22 mouse cellular contexts compared by ENCODE assay signal in the genomic region with DNA sequence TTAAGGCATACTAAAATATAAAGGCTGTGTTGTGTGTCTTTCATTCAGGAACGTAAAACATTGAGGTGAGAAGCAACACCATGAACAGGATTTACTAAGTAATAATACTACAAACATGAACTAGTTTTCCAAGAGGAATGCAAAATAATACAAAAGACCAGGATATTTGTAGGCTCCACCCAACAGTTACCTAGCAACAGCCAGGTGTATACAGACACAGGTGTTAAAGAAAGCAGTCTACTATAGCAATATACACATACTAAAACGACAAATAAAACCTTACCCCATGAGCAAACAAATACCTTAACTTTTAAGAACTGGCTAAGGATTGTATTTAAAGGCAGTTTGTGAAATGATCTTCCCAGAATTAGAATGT. TPM values are rescaled to one million over a fixed set of nuclear protein-coding genes. Genes with fewer than 3 reads are reported as not detected.
DNase-seq lines count a peak whose midpoint lies in the region; ATAC-seq and TF ChIP-seq lines count a peak whose summit lies in the region.
"Had no signal": no experiment of that assay in that cellular context is flagged by ENCODE, and none has a peak within 500 bp of the region (broad histone marks: within the 10 kb centered on the region; RNA-seq: fewer than 3 reads in every experiment).

No protein-coding gene starts in this region.

- H3K4me3 ChIP-seq in heart, embryonic 16.5 days (ENCODE audit: low read length): no peak overlapping the region
- H3K4me3 ChIP-seq in E14TG2a.4 (replicated peaks; ENCODE audit: low read length) (0 out of 2 replicates have a peak overlapping the region, but pooled peaks have one; percentile 1), G1E (ENCODE audit: low read depth, low read length) (peak overlapping the region; percentile 29; the same call in 1 of the 2 replicates)
- H3K4me3 ChIP-seq in liver, embryonic 15.5 days (replicated peaks): no peak overlapping the region
- H3K4me3 ChIP-seq: forebrain, embryonic 15.5 days; hindbrain, embryonic 13.5 days had no signal

- DNase-seq in heart, postnatal 4 days: no peak
- DNase-seq in G1E (ENCODE audit: low spot score): no peak
- no peak for DNase-seq in testis, postnatal 14 days (ENCODE audit: low spot score)
- no peak for DNase-seq in spleen, adult 18-20 months
- DNase-seq in ovary, adult 18-20 months (ENCODE audit: low spot score): no peak
- DNase-seq: cerebellum, adult 18-20 months; cerebellum, postnatal 25 days; gastrocnemius, postnatal 25 days; heart, postnatal 10 days; layer of hippocampus, postnatal 36 days; thymus, adult 18-20 months; thymus, postnatal 4 days had no signal

- H3K9me3 ChIP-seq in heart, embryonic 16.5 days (replicated peaks; ENCODE audit: control insufficient read depth, low read length): no peaks in the 10 kb centered on the region
- no peaks in the 10 kb centered on the region for H3K9me3 ChIP-seq in E14TG2a.4 (ENCODE audit: low read length)
- no peaks in the 10 kb centered on the region for H3K9me3 ChIP-seq in G1E (replicated peaks)
- H3K9me3 ChIP-seq in liver, embryonic 15.5 days (replicated peaks): no peaks in the 10 kb centered on the region
- H3K9me3 ChIP-seq: forebrain, embryonic 15.5 days; hindbrain, embryonic 13.5 days had no signal

- no peak for ATAC-seq in heart, embryonic 16.5 days (replicated peaks; ENCODE audit: extremely low read depth, insufficient read depth, low FRiP score)
- ATAC-seq in G1E (ENCODE audit: extremely low read depth, insufficient number of reproducible peaks, low FRiP score, poor library complexity, severe bottlenecking): no peak
- ATAC-seq in liver, embryonic 15.5 days (ENCODE audit: insufficient read depth): no peak
- ATAC-seq: forebrain, embryonic 15.5 days; midbrain, embryonic 16.5 days had no signal

- no peak overlapping the region for H3K9ac ChIP-seq in heart, embryonic 16.5 days (ENCODE audit: low read length)
- H3K9ac ChIP-seq in liver, embryonic 15.5 days: no peak overlapping the region
- H3K9ac ChIP-seq: forebrain, embryonic 15.5 days; hindbrain, embryonic 13.5 days had no signal

- H3K4me1 ChIP-seq in heart, embryonic 16.5 days (ENCODE audit: control insufficient read depth, insufficient read depth, low read length): peaks cover 66% of the 10 kb centered on the region
- peaks cover 81% of the 10 kb centered on the region for H3K4me1 ChIP-seq in E14TG2a.4 (replicated peaks; ENCODE audit: low read depth, low read length)
- H3K4me1 ChIP-seq in G1E (ENCODE audit: insufficient read depth, low read depth, low read length): peaks cover 71% of the 10 kb centered on the region
- peaks cover 76% of the 10 kb centered on the region for H3K4me1 ChIP-seq in liver, embryonic 15.5 days (replicated peaks)

- 79% methylated on average over 2 of the region's 2 CpGs for WGBS in heart, embryonic 16.5 days
- 67% methylated on average over 2 of the region's 2 CpGs for WGBS in liver, embryonic 15.5 days (ENCODE audit: insufficient replicate concordance)

- H3K27me3 ChIP-seq in heart, embryonic 16.5 days (ENCODE audit: control insufficient read depth, insufficient read depth, low read length): no peaks in the 10 kb centered on the region
- H3K27me3 ChIP-seq in E14TG2a.4 (ENCODE audit: insufficient read depth, low read length) (no peaks in the 10 kb centered on the region), G1E (ENCODE audit: insufficient read depth, low read length) (no peaks in the 10 kb centered on the region)
- no peaks in the 10 kb centered on the region for H3K27me3 ChIP-seq in liver, embryonic 15.5 days
- H3K27me3 ChIP-seq: forebrain, embryonic 15.5 days; hindbrain, embryonic 13.5 days had no signal

- no peak for TF ChIP-seq CTCF in E14TG2a.4 (conservative IDR thresholded peaks at IDR 0.05; ENCODE audit: low read length)
- TF ChIP-seq CTCF in G1E (IDR thresholded peaks at IDR 0.05; ENCODE audit: low read depth, low read length): no peak

- H3K36me3 ChIP-seq in heart, embryonic 16.5 days (ENCODE audit: control insufficient read depth, insufficient read depth): no peaks in the 10 kb centered on the region
- H3K36me3 ChIP-seq in E14TG2a.4 (ENCODE audit: insufficient read depth, low read length): peaks cover 15% of the 10 kb centered on the region
- H3K36me3 ChIP-seq in G1E (replicated peaks): peaks cover 25% of the 10 kb centered on the region
- H3K36me3 ChIP-seq in liver, embryonic 15.5 days (replicated peaks): peaks cover 11% of the 10 kb centered on the region; the same call in 1 of the 2 replicates
- H3K36me3 ChIP-seq: forebrain, embryonic 15.5 days; hindbrain, embryonic 13.5 days had no signal

- H3K4me2 ChIP-seq in heart, embryonic 16.5 days (ENCODE audit: low read depth, low read length): peak overlapping the region; percentile 16; the same call in 1 of the 2 replicates
- peak overlapping the region; percentile 43 for H3K4me2 ChIP-seq in liver, embryonic 15.5 days
- H3K4me2 ChIP-seq: forebrain, embryonic 15.5 days; hindbrain, embryonic 13.5 days had no signal

- no peak overlapping the region for H3K27ac ChIP-seq in heart, embryonic 16.5 days (ENCODE audit: low read length)
- H3K27ac ChIP-seq in liver, embryonic 15.5 days (replicated peaks): peak overlapping the region; percentile 70; the same call in 1 of the 2 replicates
- H3K27ac ChIP-seq: forebrain, embryonic 15.5 days; hindbrain, embryonic 13.5 days had no signal

RNA-seq across cellular contexts. Expression of a gene that starts 5.1 kb away (rescaled TPM):
- 153 and 163 TPM in 2 replicates for polyA plus RNA-seq in heart, embryonic 16.5 days (2015; fragmentation: Nextera tagmentation; extraction: Ambion mirVana)
- total RNA-seq in heart, postnatal 4 days (2021): 100 to 1,000 TPM; 109 to 111 TPM
- 174 and 180 TPM in 2 replicates for total RNA-seq in G1E (2014; fragmentation: Nextera tagmentation)
- total RNA-seq in G1E (2017): 120 and 130 TPM in 2 replicates
- 148 and 209 TPM in 2 replicates for polyA plus RNA-seq in G1E (2012)
- 57.9 and 63.9 TPM in 2 replicates for polyA plus RNA-seq in liver, embryonic 15.5 days (2015; fragmentation: Nextera tagmentation; extraction: Ambion mirVana)

RNA-seq across cellular contexts. Expression of a gene that starts 33.7 kb away (rescaled TPM):
- polyA plus RNA-seq in heart, embryonic 16.5 days (2015; fragmentation: Nextera tagmentation; extraction: Ambion mirVana): not detected in 2 replicates
- under 1 TPM; 0.14 to 0.47 TPM for total RNA-seq in heart, postnatal 4 days (2021)
- total RNA-seq in G1E (2014; fragmentation: Nextera tagmentation) (not detected in 2 replicates), G1E (2017) (0.06 and 0.22 TPM in 2 replicates)
- not detected in 2 replicates for polyA plus RNA-seq in G1E (2012)
- not detected in 2 replicates for polyA plus RNA-seq in liver, embryonic 15.5 days (2015; fragmentation: Nextera tagmentation; extraction: Ambion mirVana)
- total RNA-seq: gastrocnemius, postnatal 25 days; layer of hippocampus, adult 18-20 months; layer of hippocampus, postnatal 36 days; left cerebral cortex, postnatal 25 days had no signal
- polyA plus RNA-seq: embryonic facial prominence, embryonic 14.5 days; intestine, embryonic 14.5 days; midbrain, embryonic 16.5 days had no signal

Comparison
In these comparisons a context has a peak if more than half of its experiments do, and no peak if none do; other contexts are left out.
1. H3K4me3 ChIP-seq: peak in E14TG2a.4 (single experiment) and G1E (single experiment); none in heart, embryonic 16.5 days (single experiment) and liver, embryonic 15.5 days (single experiment).